Mouse (Mus musculus): ENCODE results near the gene Stxbp5. TPM values are rescaled to one million over a fixed set of nuclear protein-coding genes. Genes with fewer than 3 reads are reported as not detected.

Stxbp5 gene
- polyA plus RNA-seq, 1 experiment from 2014 or later = 5.6 TPM

GRCm38 (mm10) chr10:9722519-9723303, 178.2 kb downstream of the Stxbp5 start:
- ATAC-seq (ENCODE audit: low FRiP score, low read depth) = no peak
- WGBS = 85% methylated on average over 10 of the region's 11 CpGs
- H3K4me2 ChIP-seq (replicated peaks) = no peak overlapping the region
- H3K4me3 ChIP-seq = no peak overlapping the region
- H3K27ac ChIP-seq = no peak overlapping the region
- no peaks in the 10 kb centered on the region for H3K36me3 ChIP-seq
- H3K27me3 ChIP-seq = no peaks in the 10 kb centered on the region
- no peaks in the 10 kb centered on the region for H3K9me3 ChIP-seq
- H3K9ac ChIP-seq = no peak overlapping the region
- no peaks in the 10 kb centered on the region for H3K4me1 ChIP-seq

- H3K4me3 ChIP-seq = no peak overlapping the region
- no peaks in the 10 kb centered on the region for H3K4me1 ChIP-seq
- no peak for ATAC-seq (ENCODE audit: low FRiP score, low read depth)
- H3K9me3 ChIP-seq = no peaks in the 10 kb centered on the region
- WGBS = 65% methylated on average over 5 of the region's 5 CpGs
- H3K36me3 ChIP-seq = no peaks in the 10 kb centered on the region
- no peak overlapping the region for H3K27ac ChIP-seq
- H3K27me3 ChIP-seq = no peaks in the 10 kb centered on the region
- no peak overlapping the region for H3K4me2 ChIP-seq (replicated peaks)
- H3K9ac ChIP-seq = no peak overlapping the region
Observed at GRCm38 (mm10) chr10:9720027-9720426, 180.9 kb downstream of the Stxbp5 start.

GRCm38 (mm10) chr10:9718086-9718485, 182.8 kb downstream of the Stxbp5 start:
- H3K4me2 ChIP-seq (replicated peaks) = no peak overlapping the region
- H3K4me1 ChIP-seq = no peaks in the 10 kb centered on the region
- ATAC-seq (ENCODE audit: low FRiP score, low read depth) = no peak
- no peak overlapping the region for H3K27ac ChIP-seq
- H3K9ac ChIP-seq = no peak overlapping the region
- no peaks in the 10 kb centered on the region for H3K9me3 ChIP-seq
- H3K36me3 ChIP-seq = no peaks in the 10 kb centered on the region
- H3K27me3 ChIP-seq = no peaks in the 10 kb centered on the region
- H3K4me3 ChIP-seq = no peak overlapping the region
- 79% methylated on average over 5 of the region's 5 CpGs for WGBS

Other genes with a start within 250 kb of the Stxbp5 start
- 6.0 and 6.1 TPM in 2 replicates for gene Samd5, start 225.9 kb downstream of the Stxbp5 start, polyA plus RNA-seq (2015; fragmentation: Nextera tagmentation; extraction: Ambion mirVana)

All from limb, embryonic 13.5 days (tissue).